Mouse (Mus musculus): ENCODE measurements around the gene Ccnc.

Ccnc gene

GRCm38 (mm10) chr4:21801620-21802019 lies 74.1 kb downstream of the Ccnc start:
- DNase-seq (ENCODE audit: low spot score): no peak

DNA sequence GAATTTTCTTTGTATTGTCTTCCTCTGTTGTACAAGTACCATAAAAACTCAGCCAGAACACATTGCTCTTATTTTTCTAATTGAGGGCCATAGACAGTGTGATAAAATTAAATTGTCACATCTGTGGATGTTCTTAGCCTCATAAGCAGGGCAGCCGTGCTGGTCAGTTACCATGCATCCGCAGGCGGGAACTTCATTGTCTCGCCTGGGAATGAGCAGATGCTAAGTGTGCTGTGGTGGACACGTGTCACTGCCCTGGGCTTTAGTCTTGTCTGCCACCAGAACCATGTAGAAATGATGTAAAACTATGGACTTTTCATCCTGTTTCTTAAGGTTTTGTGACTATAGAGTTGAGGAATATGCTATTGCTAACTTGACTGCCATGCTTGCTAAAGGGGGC lies 79.7 kb downstream of the Ccnc start:
- peak; percentile 8 for DNase-seq (ENCODE audit: low spot score)

Data from embryo, embryonic 10 days (tissue).